Mouse (Mus musculus): ENCODE results near the gene Zfp598. TPM values are rescaled to one million over a fixed set of nuclear protein-coding genes. Genes with fewer than 3 reads are reported as not detected.
A peak's percentile ranks its signal among the peaks of the same experiment; 100 is the strongest.

Zfp598 gene
- polyA plus RNA-seq, 1 experiment from 2014 or later, result 15.8 TPM

- H3K4me3 ChIP-seq, result no peak overlapping the region
- 84% methylated on average over 5 of the region's 5 CpGs for WGBS
- H3K36me3 ChIP-seq, result peaks cover 22% of the 10 kb centered on the region
- H3K27ac ChIP-seq (replicated peaks), result no peak overlapping the region
- peaks cover 36% of the 10 kb centered on the region for H3K4me1 ChIP-seq
- H3K4me2 ChIP-seq, result no peak overlapping the region
- no peak overlapping the region for H3K9ac ChIP-seq
- H3K27me3 ChIP-seq (replicated peaks), result peaks cover 41% of the 10 kb centered on the region
- no peak for ATAC-seq (ENCODE audit: extremely low read depth, insufficient number of reproducible peaks, low FRiP score, low TSS enrichment)
- H3K9me3 ChIP-seq, result no peaks in the 10 kb centered on the region
Measured at GRCm38 (mm10) chr17:24692385-24692784, 22.9 kb downstream of the Zfp598 start.

DNA sequence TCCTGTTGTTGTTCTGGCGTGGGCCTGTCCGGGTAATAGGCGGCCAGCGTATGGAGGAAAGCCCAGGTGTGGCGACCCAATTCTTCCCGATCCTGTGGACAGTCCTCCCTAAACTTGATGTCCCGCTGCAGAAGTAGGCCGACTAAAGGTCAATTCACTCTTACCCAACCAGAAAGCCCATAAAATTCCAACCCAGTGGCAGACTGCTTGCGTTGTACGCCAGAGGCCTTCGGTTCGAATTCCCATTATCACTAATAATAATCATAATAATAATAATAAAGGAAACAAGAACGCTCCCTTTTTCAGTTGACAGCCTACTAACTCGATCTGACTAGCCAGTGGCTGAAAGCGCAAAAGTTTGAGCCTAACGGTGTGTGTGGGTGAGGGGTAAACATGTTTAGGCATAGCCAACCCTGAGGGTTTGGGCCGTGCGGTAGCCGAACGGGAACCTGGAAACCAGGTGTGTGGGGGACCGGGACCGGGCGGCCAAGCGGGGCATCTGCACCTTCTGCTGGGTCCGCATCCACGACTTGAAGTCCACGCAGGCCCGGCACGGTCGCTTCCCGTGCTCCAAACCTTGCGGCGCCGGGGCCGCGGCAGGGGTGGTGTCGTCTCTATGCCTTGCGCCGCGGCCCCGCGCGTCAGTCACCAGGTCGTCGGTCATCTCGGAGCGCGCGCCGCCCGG is 26.0 kb downstream of the Zfp598 start:
- no peak; the same call in 1 of the 2 replicates for ATAC-seq (ENCODE audit: extremely low read depth, insufficient number of reproducible peaks, low FRiP score, low TSS enrichment)
- H3K4me1 ChIP-seq, result peaks cover 29% of the 10 kb centered on the region
- 8% methylated on average over 51 of the region's 51 CpGs for WGBS
- peaks cover 10% of the 10 kb centered on the region for H3K27me3 ChIP-seq (replicated peaks)
- peak overlapping the region; percentile 84 for H3K27ac ChIP-seq (replicated peaks)
- H3K9me3 ChIP-seq, result no peaks in the 10 kb centered on the region
- peak overlapping the region; percentile 89 for H3K4me3 ChIP-seq
- H3K4me2 ChIP-seq, result peak overlapping the region; percentile 92
- peaks cover 33% of the 10 kb centered on the region for H3K36me3 ChIP-seq
- H3K9ac ChIP-seq, result peak overlapping the region; percentile 94

DNA sequence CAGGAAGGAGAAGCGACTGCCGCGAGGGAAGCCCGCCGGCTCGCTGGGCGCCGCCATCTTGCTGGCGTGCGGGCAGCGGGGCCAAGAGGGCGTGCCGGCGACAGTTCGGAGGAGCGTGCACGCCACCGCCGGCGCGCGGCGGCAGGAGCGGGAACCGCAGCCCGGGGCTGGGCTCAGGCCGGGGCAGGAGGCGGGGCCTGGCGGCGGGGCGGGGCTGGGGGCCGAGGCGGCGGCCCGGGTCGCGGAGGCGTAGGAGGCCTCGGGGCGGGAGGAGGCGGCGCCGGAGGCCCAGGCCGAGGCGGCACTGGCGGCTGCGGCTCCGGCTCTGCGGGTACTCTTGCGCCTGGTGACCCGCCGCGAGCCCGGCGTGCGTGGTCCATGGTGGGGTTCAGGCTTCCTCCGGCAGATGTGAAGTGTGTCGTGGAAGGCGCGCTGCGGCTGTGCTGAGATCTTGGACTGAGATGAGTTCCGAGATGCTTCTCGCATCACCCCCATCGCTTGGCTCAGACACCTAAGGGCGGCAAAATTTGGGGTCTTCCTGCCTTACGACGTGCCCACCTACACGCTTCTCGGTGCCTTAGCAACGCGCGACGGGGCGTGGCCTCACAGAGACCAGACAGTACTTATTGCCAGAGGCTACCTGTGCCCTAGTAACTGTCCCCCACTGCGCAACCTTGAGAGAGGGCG is 26.7 kb downstream of the Zfp598 start, which contains the start of the genes Gfer and Noxo1:
Gene Gfer (minus strand): TSS at position 146 of the 687 bp plus-strand sequence.
Gene Noxo1 (plus strand): TSS at position 224 of the 687 bp plus-strand sequence.
- no peaks in the 10 kb centered on the region for H3K9me3 ChIP-seq
- under 1% methylated on average over 59 of the region's 76 CpGs for whole genome bisulfite sequencing
- peak within 1 kb of the TSS; percentile 92 for H3K4me2 ChIP-seq
- H3K4me3 ChIP-seq, result peak within 1 kb of the TSS; percentile 89
- H3K4me1 ChIP-seq, result peaks cover 29% of the 10 kb centered on the region
- peak within 1 kb of the TSS; percentile 84 for H3K27ac ChIP-seq (replicated peaks)
- ATAC-seq (ENCODE audit: extremely low read depth, insufficient number of reproducible peaks, low FRiP score, low TSS enrichment), result peak; percentile 93
- H3K36me3 ChIP-seq, result peaks cover 40% of the 10 kb centered on the region
- peaks cover 3% of the 10 kb centered on the region for H3K27me3 ChIP-seq (replicated peaks)
- H3K9ac ChIP-seq, result peak within 1 kb of the TSS; percentile 94

GRCm38 (mm10) chr17:24697985-24698384 is 28.5 kb downstream of the Zfp598 start:
- WGBS, result 33% methylated on average over 5 of the region's 5 CpGs
- Histone ChIP-seq H3K9ac (0 out of 2 replicates have a peak overlapping the region, but pooled peaks have one; percentile 2), H3K9me3 (no peaks in the 10 kb centered on the region), H3K4me2 (no peak overlapping the region), H3K27ac (replicated peaks) (no peak overlapping the region), H3K4me1 (peaks cover 29% of the 10 kb centered on the region), H3K36me3 (peaks cover 47% of the 10 kb centered on the region), H3K27me3 (replicated peaks) (no peaks in the 10 kb centered on the region; the same call in 1 of the 2 replicates), H3K4me3 (no peak overlapping the region)
- no peak for ATAC-seq (ENCODE audit: extremely low read depth, insufficient number of reproducible peaks, low FRiP score, low TSS enrichment)

- no peak for ATAC-seq (ENCODE audit: extremely low read depth, insufficient number of reproducible peaks, low FRiP score, low TSS enrichment)
- H3K9me3 ChIP-seq, result no peaks in the 10 kb centered on the region
- no peak overlapping the region for H3K4me2 ChIP-seq
- no peaks in the 10 kb centered on the region; the same call in 1 of the 2 replicates for H3K27me3 ChIP-seq (replicated peaks)
- 64% methylated on average over 9 of the region's 9 CpGs for WGBS
- no peak overlapping the region for H3K27ac ChIP-seq (replicated peaks)
- H3K4me1 ChIP-seq, result peaks cover 29% of the 10 kb centered on the region
- no peak overlapping the region for H3K9ac ChIP-seq
- H3K4me3 ChIP-seq, result no peak overlapping the region
- H3K36me3 ChIP-seq, result peaks cover 48% of the 10 kb centered on the region
Measured at GRCm38 (mm10) chr17:24698715-24699114, 29.2 kb downstream of the Zfp598 start.

GRCm38 (mm10) chr17:24699473-24699872 is 30.0 kb downstream of the Zfp598 start:
- Histone ChIP-seq H3K27me3 (replicated peaks) (no peaks in the 10 kb centered on the region; the same call in 1 of the 2 replicates), H3K36me3 (peaks cover 51% of the 10 kb centered on the region), H3K4me2 (no peak overlapping the region), H3K9ac (no peak overlapping the region), H3K9me3 (no peaks in the 10 kb centered on the region), H3K4me3 (no peak overlapping the region), H3K4me1 (peaks cover 29% of the 10 kb centered on the region), H3K27ac (replicated peaks) (no peak overlapping the region)
- ATAC-seq (ENCODE audit: extremely low read depth, insufficient number of reproducible peaks, low FRiP score, low TSS enrichment), result no peak
- WGBS, result 71% methylated on average over 2 of the region's 2 CpGs

GRCm38 (mm10) chr17:24701251-24701650 is 31.8 kb downstream of the Zfp598 start:
- 85% methylated on average over 9 of the region's 9 CpGs for WGBS
- no peaks in the 10 kb centered on the region for H3K9me3 ChIP-seq
- no peak for ATAC-seq (ENCODE audit: extremely low read depth, insufficient number of reproducible peaks, low FRiP score, low TSS enrichment)
- no peak overlapping the region for H3K27ac ChIP-seq (replicated peaks)
- H3K4me1 ChIP-seq, result peaks cover 23% of the 10 kb centered on the region
- H3K27me3 ChIP-seq (replicated peaks), result no peaks in the 10 kb centered on the region; the same call in 1 of the 2 replicates
- H3K4me2 ChIP-seq, result no peak overlapping the region
- H3K4me3 ChIP-seq, result no peak overlapping the region
- H3K9ac ChIP-seq, result no peak overlapping the region
- H3K36me3 ChIP-seq, result peaks cover 62% of the 10 kb centered on the region

GRCm38 (mm10) chr17:24705821-24706220 is 36.3 kb downstream of the Zfp598 start:
- WGBS, result 92% methylated on average over 3 of the region's 3 CpGs
- ATAC-seq (ENCODE audit: extremely low read depth, insufficient number of reproducible peaks, low FRiP score, low TSS enrichment), result no peak
- H3K27me3 ChIP-seq (replicated peaks), result no peaks in the 10 kb centered on the region
- no peak overlapping the region for H3K4me3 ChIP-seq
- no peak overlapping the region for H3K4me2 ChIP-seq
- no peaks in the 10 kb centered on the region for H3K9me3 ChIP-seq
- H3K27ac ChIP-seq (replicated peaks), result no peak overlapping the region
- peaks cover 16% of the 10 kb centered on the region for H3K4me1 ChIP-seq
- peaks cover 47% of the 10 kb centered on the region for H3K36me3 ChIP-seq
- H3K9ac ChIP-seq, result no peak overlapping the region

DNA sequence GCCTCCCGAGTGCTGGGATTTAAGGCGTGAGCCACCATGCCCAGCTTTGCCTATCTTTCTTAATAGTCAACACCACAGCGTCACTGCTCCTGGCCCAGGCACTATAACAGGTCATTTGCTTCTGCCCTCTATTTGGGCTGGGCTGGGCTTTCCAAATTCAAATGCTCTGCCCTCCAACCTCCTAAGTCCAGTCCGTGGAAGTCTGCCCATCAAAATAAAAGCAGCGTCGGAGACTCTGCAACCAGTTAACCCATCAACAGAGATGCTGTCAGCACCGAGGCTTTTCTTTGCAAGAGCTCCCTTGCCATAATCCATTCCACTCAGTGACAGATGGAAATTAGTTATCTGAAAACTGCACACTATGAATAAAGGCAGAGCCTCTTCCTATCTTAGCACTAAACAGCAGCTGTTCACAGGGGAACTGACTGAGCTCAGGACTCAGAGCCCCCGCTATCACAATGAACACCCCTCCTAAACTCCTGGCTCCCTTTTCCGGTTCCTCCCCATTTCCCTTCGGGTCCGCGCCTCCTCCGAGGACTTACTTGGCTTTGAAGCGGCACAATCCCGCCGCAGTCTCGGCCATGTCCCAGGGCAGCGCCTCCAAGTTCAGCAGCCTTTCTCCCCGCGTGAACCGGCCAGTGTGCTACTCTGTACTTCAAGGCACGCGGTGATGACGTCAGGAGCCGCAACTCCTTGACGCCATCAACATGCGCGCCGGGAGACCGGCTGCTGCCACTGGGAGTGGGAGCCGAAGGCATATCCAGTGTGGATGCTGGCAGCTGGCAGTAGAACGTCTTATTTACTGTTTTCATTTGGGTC is 37.7 kb downstream of the Zfp598 start, which contains the start of gene Tbl3:
Gene Tbl3 (minus strand): TSS at position 679 of the 819 bp plus-strand sequence.
- Histone ChIP-seq H3K27me3 (replicated peaks) (no peaks in the 10 kb centered on the region), H3K4me3 (peak within 1 kb of the TSS; percentile 81), H3K9ac (peak within 1 kb of the TSS; percentile 90), H3K4me1 (peaks cover 16% of the 10 kb centered on the region), H3K4me2 (peak within 1 kb of the TSS; percentile 86), H3K27ac (replicated peaks) (peak within 1 kb of the TSS; percentile 89), H3K36me3 (peaks cover 33% of the 10 kb centered on the region), H3K9me3 (no peaks in the 10 kb centered on the region)
- ATAC-seq (ENCODE audit: extremely low read depth, insufficient number of reproducible peaks, low FRiP score, low TSS enrichment), result peak; percentile 67
- WGBS, result 3% methylated on average over 32 of the region's 32 CpGs

DNA sequence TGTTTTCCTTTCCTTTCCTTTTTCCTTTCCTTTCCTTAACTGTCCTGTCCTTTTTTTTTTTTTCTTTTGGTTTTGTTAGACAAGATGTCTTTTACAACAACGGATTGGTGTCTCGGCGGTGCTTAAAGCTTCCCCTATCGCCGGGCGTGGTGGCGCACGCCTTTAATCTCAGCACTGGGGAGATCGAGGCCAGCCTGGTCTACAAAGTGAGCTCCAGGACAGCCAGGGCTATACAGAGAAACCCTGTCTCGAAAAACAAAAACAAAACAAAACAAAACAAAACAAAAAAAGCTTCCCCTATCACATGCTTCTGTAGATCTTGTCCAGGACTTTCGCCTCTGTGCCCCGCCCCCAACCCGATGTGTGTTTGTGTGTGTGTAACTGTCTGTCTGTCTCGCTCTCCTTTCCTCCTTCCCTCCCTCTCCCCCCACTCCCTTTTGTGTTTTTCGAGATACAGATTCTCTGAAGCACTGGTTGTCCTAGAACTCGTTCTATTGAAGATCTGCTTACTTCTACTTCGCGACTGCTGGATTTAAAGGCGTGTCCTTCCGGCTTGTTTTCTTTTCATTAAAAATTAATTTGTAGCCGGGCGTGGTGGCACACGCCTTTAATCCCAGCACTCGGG is 38.4 kb downstream of the Zfp598 start:
- ATAC-seq (ENCODE audit: extremely low read depth, insufficient number of reproducible peaks, low FRiP score, low TSS enrichment), result no peak
- Histone ChIP-seq H3K4me1 (peaks cover 16% of the 10 kb centered on the region), H3K9me3 (no peaks in the 10 kb centered on the region), H3K36me3 (peaks cover 26% of the 10 kb centered on the region), H3K27me3 (replicated peaks) (no peaks in the 10 kb centered on the region), H3K9ac (peak overlapping the region; percentile 90), H3K4me2 (peak overlapping the region; percentile 86), H3K27ac (replicated peaks) (peak overlapping the region; percentile 89), H3K4me3 (peak overlapping the region; percentile 81)
- 7% methylated on average over 24 of the region's 24 CpGs for WGBS
